Mouse (Mus musculus): Measurements from ENCODE around the gene Mybphl. TPM values are rescaled to one million over a fixed set of nuclear protein-coding genes. Genes with fewer than 3 reads are reported as not detected.
A peak's percentile ranks its signal among the peaks of the same experiment; 100 is the strongest.

Mybphl gene
- polyA plus RNA-seq, 1 experiment from 2014 or later: not detected

- Histone ChIP-seq H3K4me2 (no peak overlapping the region), H3K27ac (no peak overlapping the region), H3K4me3 (no peak overlapping the region), H3K9ac (no peak overlapping the region), H3K36me3 (replicated peaks) (no peaks in the 10 kb centered on the region), H3K27me3 (replicated peaks) (no peaks in the 10 kb centered on the region), H3K4me1 (peaks cover 9% of the 10 kb centered on the region), H3K9me3 (no peaks in the 10 kb centered on the region)
- no peak for ATAC-seq (replicated peaks)
- WGBS: 71% methylated on average over 7 of the region's 7 CpGs
These were observed 14.4 kb downstream of the Mybphl start for GRCm38 (mm10) chr3:108378875-108379663.

- Histone ChIP-seq H3K27me3 (replicated peaks) (no peaks in the 10 kb centered on the region), H3K4me1 (peaks cover 19% of the 10 kb centered on the region), H3K36me3 (replicated peaks) (no peaks in the 10 kb centered on the region), H3K4me3 (no peak overlapping the region), H3K9ac (no peak overlapping the region), H3K4me2 (no peak overlapping the region), H3K9me3 (no peaks in the 10 kb centered on the region), H3K27ac (no peak overlapping the region)
- ATAC-seq (replicated peaks): no peak
- WGBS: 80% methylated on average over 6 of the region's 6 CpGs
These were observed 16.0 kb downstream of the Mybphl start for GRCm38 (mm10) chr3:108380695-108381094.

GRCm38 (mm10) chr3:108381945-108382875, 17.5 kb downstream of the Mybphl start:
- WGBS: 84% methylated on average over 14 of the region's 14 CpGs
- Histone ChIP-seq H3K27ac (no peak overlapping the region), H3K36me3 (replicated peaks) (no peaks in the 10 kb centered on the region), H3K9ac (no peak overlapping the region), H3K9me3 (no peaks in the 10 kb centered on the region), H3K27me3 (replicated peaks) (no peaks in the 10 kb centered on the region), H3K4me3 (no peak overlapping the region), H3K4me1 (peaks cover 19% of the 10 kb centered on the region), H3K4me2 (no peak overlapping the region)
- ATAC-seq (replicated peaks): no peak

- ATAC-seq (replicated peaks): peak; percentile 93
- Histone ChIP-seq H3K4me1 (peaks cover 19% of the 10 kb centered on the region), H3K4me2 (peak within 1 kb of the TSS; percentile 63), H3K27me3 (replicated peaks) (no peaks in the 10 kb centered on the region), H3K4me3 (peak within 1 kb of the TSS; percentile 83), H3K36me3 (replicated peaks) (no peaks in the 10 kb centered on the region), H3K9ac (peak within 1 kb of the TSS; percentile 50), H3K27ac (peak within 1 kb of the TSS; percentile 65; the same call in 1 of the 2 replicates), H3K9me3 (no peaks in the 10 kb centered on the region)
- 1% methylated on average over 44 of the region's 44 CpGs for WGBS
These were observed 19.0 kb downstream of the Mybphl start, which contains the start of gene Psrc1 for GRCm38 (mm10) chr3:108383485-108384354. Psrc1 (plus strand) TSS chr3:108383839.

GRCm38 (mm10) chr3:108384425-108384824, 19.7 kb downstream of the Mybphl start:
- H3K9me3 ChIP-seq: no peaks in the 10 kb centered on the region
- H3K9ac ChIP-seq: no peak overlapping the region
- peak overlapping the region; percentile 63; the same call in 1 of the 2 replicates for H3K4me2 ChIP-seq
- ATAC-seq (replicated peaks): no peak
- H3K4me1 ChIP-seq: peaks cover 23% of the 10 kb centered on the region
- no peak overlapping the region for H3K27ac ChIP-seq
- WGBS: 45% methylated on average over 2 of the region's 2 CpGs
- H3K36me3 ChIP-seq (replicated peaks): no peaks in the 10 kb centered on the region
- H3K4me3 ChIP-seq: peak overlapping the region; percentile 83; the same call in 1 of the 2 replicates
- no peaks in the 10 kb centered on the region for H3K27me3 ChIP-seq (replicated peaks)

GRCm38 (mm10) chr3:108386186-108386585, 21.5 kb downstream of the Mybphl start:
- no peak overlapping the region for H3K27ac ChIP-seq
- H3K4me1 ChIP-seq: peaks cover 24% of the 10 kb centered on the region
- H3K9me3 ChIP-seq: no peaks in the 10 kb centered on the region
- no peak overlapping the region for H3K4me3 ChIP-seq
- no peak for ATAC-seq (replicated peaks)
- H3K27me3 ChIP-seq (replicated peaks): no peaks in the 10 kb centered on the region
- H3K4me2 ChIP-seq: no peak overlapping the region
- no peak overlapping the region for H3K9ac ChIP-seq
- WGBS: 95% methylated on average over 10 of the region's 10 CpGs
- H3K36me3 ChIP-seq (replicated peaks): no peaks in the 10 kb centered on the region

- peaks cover 16% of the 10 kb centered on the region; the same call in 1 of the 2 replicates for H3K36me3 ChIP-seq (replicated peaks)
- no peak overlapping the region for H3K9ac ChIP-seq
- no peak overlapping the region for H3K4me2 ChIP-seq
- H3K4me1 ChIP-seq: peaks cover 15% of the 10 kb centered on the region
- no peaks in the 10 kb centered on the region for H3K27me3 ChIP-seq (replicated peaks)
- no peak overlapping the region for H3K4me3 ChIP-seq
- 0% methylated on average over 5 of the region's 5 CpGs for WGBS
- H3K27ac ChIP-seq: 0 out of 2 replicates have a peak overlapping the region, but pooled peaks have one; percentile 25
- ATAC-seq (replicated peaks): peak; percentile 67
- H3K9me3 ChIP-seq: no peaks in the 10 kb centered on the region
These were observed 24.4 kb downstream of the Mybphl start for GRCm38 (mm10) chr3:108389111-108389545.

GRCm38 (mm10) chr3:108392299-108392698, 27.6 kb downstream of the Mybphl start:
- H3K27me3 ChIP-seq (replicated peaks): no peaks in the 10 kb centered on the region
- no peak for ATAC-seq (replicated peaks)
- H3K9me3 ChIP-seq: no peaks in the 10 kb centered on the region
- no peak overlapping the region for H3K9ac ChIP-seq
- peaks cover 47% of the 10 kb centered on the region for H3K36me3 ChIP-seq (replicated peaks)
- WGBS: 18% methylated on average over 10 of the region's 10 CpGs
- peaks cover 5% of the 10 kb centered on the region for H3K4me1 ChIP-seq
- no peak overlapping the region for H3K4me2 ChIP-seq
- no peak overlapping the region for H3K27ac ChIP-seq
- H3K4me3 ChIP-seq: no peak overlapping the region

- H3K4me3 ChIP-seq: no peak overlapping the region
- H3K4me1 ChIP-seq: peaks cover 5% of the 10 kb centered on the region
- no peaks in the 10 kb centered on the region for H3K27me3 ChIP-seq (replicated peaks)
- 42% methylated on average over 15 of the region's 15 CpGs for WGBS
- H3K9ac ChIP-seq: no peak overlapping the region
- no peak overlapping the region for H3K27ac ChIP-seq
- peaks cover 52% of the 10 kb centered on the region for H3K36me3 ChIP-seq (replicated peaks)
- no peaks in the 10 kb centered on the region for H3K9me3 ChIP-seq
- no peak overlapping the region for H3K4me2 ChIP-seq
- no peak for ATAC-seq (replicated peaks)
These were observed 28.1 kb downstream of the Mybphl start for GRCm38 (mm10) chr3:108392793-108393192.

GRCm38 (mm10) chr3:108398281-108398680, 33.6 kb downstream of the Mybphl start:
- no peak overlapping the region for H3K27ac ChIP-seq
- ATAC-seq (replicated peaks): no peak
- WGBS: 95% methylated on average over 9 of the region's 9 CpGs

GRCm38 (mm10) chr3:108400442-108400841, 35.7 kb downstream of the Mybphl start:
- peaks cover 12% of the 10 kb centered on the region for H3K4me1 ChIP-seq
- ATAC-seq (replicated peaks): no peak
- no peak overlapping the region for H3K4me3 ChIP-seq
- H3K4me2 ChIP-seq: no peak overlapping the region
- peaks cover 53% of the 10 kb centered on the region for H3K36me3 ChIP-seq (replicated peaks)
- H3K9me3 ChIP-seq: no peaks in the 10 kb centered on the region
- no peak overlapping the region for H3K27ac ChIP-seq
- no peaks in the 10 kb centered on the region for H3K27me3 ChIP-seq (replicated peaks)
- H3K9ac ChIP-seq: no peak overlapping the region
- WGBS: 85% methylated on average over 5 of the region's 5 CpGs

More at GRCm38 (mm10) chr3:108398281-108398680, 33.6 kb downstream of the Mybphl start:
- Histone ChIP-seq H3K9ac (no peak overlapping the region), H3K27me3 (replicated peaks) (no peaks in the 10 kb centered on the region), H3K4me2 (no peak overlapping the region), H3K36me3 (replicated peaks) (peaks cover 69% of the 10 kb centered on the region), H3K9me3 (no peaks in the 10 kb centered on the region), H3K4me1 (peaks cover 8% of the 10 kb centered on the region), H3K4me3 (no peak overlapping the region)
